Mouse (Mus musculus): ENCODE measurements around the gene Krt33a. TPM values are rescaled to one million over a fixed set of nuclear protein-coding genes. Genes with fewer than 3 reads are reported as not detected.

The Krt33a gene
- polyA plus RNA-seq, 1 experiment: not detected

GRCm38 (mm10) chr11:99978953-99979352 is 37.1 kb downstream of the Krt33a start, which contains the start of gene Krtap29-1:
Gene Krtap29-1, minus strand, starts transcription at chr11:99979053.
- no peak within 1 kb of the TSS for H3K4me3 ChIP-seq
- no peaks in the 10 kb centered on the region for H3K79me2 ChIP-seq (ENCODE audit: control insufficient read depth, insufficient read depth)
- H3K36me3 ChIP-seq (ENCODE audit: control insufficient read depth, insufficient read depth): no peaks in the 10 kb centered on the region
- no peak within 1 kb of the TSS for H3ac ChIP-seq (ENCODE audit: control insufficient read depth, insufficient read length)
- peaks cover 12% of the 10 kb centered on the region for H3K27me3 ChIP-seq (ENCODE audit: control insufficient read depth, insufficient read depth, insufficient read length)
- H3K4me2 ChIP-seq (ENCODE audit: low read depth): no peak within 1 kb of the TSS
- TF ChIP-seq MYOD1 (IDR thresholded peaks at IDR 0.05; ENCODE audit: control insufficient read depth in 1 of 3, insufficient read length in 2 of 3, low read depth in 2 of 3) (no peak), REST (IDR thresholded peaks at IDR 0.05; ENCODE audit: insufficient read depth, insufficient read length) (no peak), TCF12 (IDR thresholded peaks at IDR 0.05; ENCODE audit: insufficient read depth, poor library complexity, severe bottlenecking) (no peak), MAX (IDR thresholded peaks at IDR 0.05; ENCODE audit: low read depth) (no peak), CEBPB (IDR thresholded peaks at IDR 0.05; ENCODE audit: insufficient read depth, poor library complexity, severe bottlenecking) (no peak), MYOG (IDR thresholded peaks at IDR 0.05; ENCODE audit: control insufficient read depth in 1 of 3, insufficient read depth in 1 of 3, insufficient read length in 2 of 3, low read depth in 2 of 3) (no peak), TCF3 (IDR thresholded peaks at IDR 0.05; ENCODE audit: insufficient read length, low read depth) (no peak), E2F4 (IDR thresholded peaks at IDR 0.05; ENCODE audit: insufficient read depth) (no peak), POLR2A (IDR thresholded peaks at IDR 0.05; ENCODE audit: insufficient read length, low read depth) (no peak), SRF (IDR thresholded peaks at IDR 0.05; ENCODE audit: control insufficient read depth, insufficient read length, low read depth) (no peak), POLR2AphosphoS2 (IDR thresholded peaks at IDR 0.05; ENCODE audit: insufficient read length, low read depth) (no peak), USF1 (IDR thresholded peaks at IDR 0.05; ENCODE audit: low read depth) (no peak)

- Histone ChIP-seq H3K36me3 (ENCODE audit: control insufficient read depth, insufficient read depth) (no peaks in the 10 kb centered on the region), H3K4me2 (ENCODE audit: low read depth) (no peak overlapping the region), H3ac (ENCODE audit: control insufficient read depth, insufficient read length) (no peak overlapping the region), H3K27me3 (ENCODE audit: control insufficient read depth, insufficient read depth, insufficient read length) (no peaks in the 10 kb centered on the region), H3K79me2 (ENCODE audit: control insufficient read depth, insufficient read depth) (no peaks in the 10 kb centered on the region), H3K4me3 (no peak overlapping the region)
- TF ChIP-seq MYOD1 (IDR thresholded peaks at IDR 0.05; ENCODE audit: control insufficient read depth in 1 of 3, insufficient read length in 2 of 3, low read depth in 2 of 3): no peak
- TF ChIP-seq POLR2AphosphoS2 (IDR thresholded peaks at IDR 0.05; ENCODE audit: insufficient read length, low read depth): no peak
- TF ChIP-seq E2F4 (IDR thresholded peaks at IDR 0.05; ENCODE audit: insufficient read depth): no peak
- TF ChIP-seq TCF3 (IDR thresholded peaks at IDR 0.05; ENCODE audit: insufficient read length, low read depth): no peak
- no peak for TF ChIP-seq REST (IDR thresholded peaks at IDR 0.05; ENCODE audit: insufficient read depth, insufficient read length)
- no peak for TF ChIP-seq MAX (IDR thresholded peaks at IDR 0.05; ENCODE audit: low read depth)
- no peak for TF ChIP-seq SRF (IDR thresholded peaks at IDR 0.05; ENCODE audit: control insufficient read depth, insufficient read length, low read depth)
Observed at GRCm38 (mm10) chr11:99965961-99966360, 50.1 kb downstream of the Krt33a start.

- no peak overlapping the region for H3ac ChIP-seq (ENCODE audit: control insufficient read depth, insufficient read length)
- TF ChIP-seq SRF (IDR thresholded peaks at IDR 0.05; ENCODE audit: control insufficient read depth, insufficient read length, low read depth) (no peak), POLR2AphosphoS2 (IDR thresholded peaks at IDR 0.05; ENCODE audit: insufficient read length, low read depth) (no peak)
- H3K36me3 ChIP-seq (ENCODE audit: control insufficient read depth, insufficient read depth): no peaks in the 10 kb centered on the region
- no peaks in the 10 kb centered on the region for H3K79me2 ChIP-seq (ENCODE audit: control insufficient read depth, insufficient read depth)
- H3K4me3 ChIP-seq: no peak overlapping the region
- no peak overlapping the region for H3K4me2 ChIP-seq (ENCODE audit: low read depth)
- H3K27me3 ChIP-seq (ENCODE audit: control insufficient read depth, insufficient read depth, insufficient read length): no peaks in the 10 kb centered on the region
Observed at GRCm38 (mm10) chr11:99964213-99964612, 51.8 kb downstream of the Krt33a start.

Other genes with a start within 250 kb of the Krt33a start
- gene Gm11595, start 243.3 kb downstream of the Krt33a start, polyA plus RNA-seq (2012; fragmentation: generic; extraction: Trizol): not detected
- not detected for gene Krtap4-8, start 235.5 kb downstream of the Krt33a start, polyA plus RNA-seq (2012; fragmentation: generic; extraction: Trizol)
- gene Krtap4-9, start 231.0 kb downstream of the Krt33a start, polyA plus RNA-seq (2012; fragmentation: generic; extraction: Trizol): not detected
- gene Gm11596, start 222.7 kb downstream of the Krt33a start, polyA plus RNA-seq (2012; fragmentation: generic; extraction: Trizol): not detected
- not detected for gene Gm11569, start 217.3 kb downstream of the Krt33a start, polyA plus RNA-seq (2012; fragmentation: generic; extraction: Trizol)
- not detected for gene Gm11554, start 211.8 kb downstream of the Krt33a start, polyA plus RNA-seq (2012; fragmentation: generic; extraction: Trizol)
- gene Krtap4-13, start 206.3 kb downstream of the Krt33a start, polyA plus RNA-seq (2012; fragmentation: generic; extraction: Trizol): not detected
- not detected for gene Gm11564, start 200.5 kb downstream of the Krt33a start, polyA plus RNA-seq (2012; fragmentation: generic; extraction: Trizol)
- not detected for gene 2300003K06Rik, start 178.1 kb downstream of the Krt33a start, polyA plus RNA-seq (2012; fragmentation: generic; extraction: Trizol)
- gene Krtap4-16, start 164.6 kb downstream of the Krt33a start, polyA plus RNA-seq (2012; fragmentation: generic; extraction: Trizol): not detected
- not detected for gene Gm11568, start 158.3 kb downstream of the Krt33a start, polyA plus RNA-seq (2012; fragmentation: generic; extraction: Trizol)
- not detected for gene Gm11559, start 151.7 kb downstream of the Krt33a start, polyA plus RNA-seq (2012; fragmentation: generic; extraction: Trizol)
- not detected for gene Krtap9-1, start 142.8 kb downstream of the Krt33a start, polyA plus RNA-seq (2012; fragmentation: generic; extraction: Trizol)
- not detected for gene Gm11567, start 137.0 kb downstream of the Krt33a start, polyA plus RNA-seq (2012; fragmentation: generic; extraction: Trizol)
- gene Krtap31-1, start 108.3 kb downstream of the Krt33a start, polyA plus RNA-seq (2012; fragmentation: generic; extraction: Trizol): not detected
- gene Gm11565, start 101.5 kb downstream of the Krt33a start, polyA plus RNA-seq (2012; fragmentation: generic; extraction: Trizol): not detected
- gene Krtap31-2, start 79.9 kb downstream of the Krt33a start, polyA plus RNA-seq (2012; fragmentation: generic; extraction: Trizol): not detected
- gene Krtap9-5, start 67.7 kb downstream of the Krt33a start, polyA plus RNA-seq (2012; fragmentation: generic; extraction: Trizol): not detected
- gene Krtap29-1, start 37.2 kb downstream of the Krt33a start, polyA plus RNA-seq (2012; fragmentation: generic; extraction: Trizol): not detected
- gene Krtap16-1, start 29.6 kb downstream of the Krt33a start, polyA plus RNA-seq (2012; fragmentation: generic; extraction: Trizol): not detected
- not detected for gene Krtap17-1, start 22.2 kb downstream of the Krt33a start, polyA plus RNA-seq (2012; fragmentation: generic; extraction: Trizol)
- gene Krt33b, start 13.7 kb upstream of the Krt33a start, polyA plus RNA-seq (2012; fragmentation: generic; extraction: Trizol): 0.06 TPM
- gene Krt34, start 25.3 kb upstream of the Krt33a start, polyA plus RNA-seq (2012; fragmentation: generic; extraction: Trizol): not detected
- gene Krt31, start 34.3 kb upstream of the Krt33a start, polyA plus RNA-seq (2012; fragmentation: generic; extraction: Trizol): 0.89 TPM
- not detected for gene Krt32, start 72.0 kb upstream of the Krt33a start, polyA plus RNA-seq (2012; fragmentation: generic; extraction: Trizol)
- gene Krt35, start 80.0 kb upstream of the Krt33a start, polyA plus RNA-seq (2012; fragmentation: generic; extraction: Trizol): not detected
- not detected for gene Krt36, start 89.4 kb upstream of the Krt33a start, polyA plus RNA-seq (2012; fragmentation: generic; extraction: Trizol)
- 2.9 TPM for gene Krt13, start 105.4 kb upstream of the Krt33a start, polyA plus RNA-seq (2012; fragmentation: generic; extraction: Trizol)
- gene Krt15, start 119.7 kb upstream of the Krt33a start, polyA plus RNA-seq (2012; fragmentation: generic; extraction: Trizol): 0.02 TPM
- 0.85 TPM for gene Krt19, start 132.5 kb upstream of the Krt33a start, polyA plus RNA-seq (2012; fragmentation: generic; extraction: Trizol)
- gene Krt9, start 177.0 kb upstream of the Krt33a start, polyA plus RNA-seq (2012; fragmentation: generic; extraction: Trizol): not detected
- gene Krt14, start 191.3 kb upstream of the Krt33a start, polyA plus RNA-seq (2012; fragmentation: generic; extraction: Trizol): 9.9 TPM
- 0.10 TPM for gene Krt16, start 232.7 kb upstream of the Krt33a start, polyA plus RNA-seq (2012; fragmentation: generic; extraction: Trizol)
- gene Krt17, start 244.8 kb upstream of the Krt33a start, polyA plus RNA-seq (2012; fragmentation: generic; extraction: Trizol): not detected